Mouse (Mus musculus) stomach, embryonic 16.5 days (tissue): ENCODE measurements around the gene Dynlt1f. TPM values are rescaled to one million over a fixed set of nuclear protein-coding genes. Genes with fewer than 3 reads are reported as not detected.
"Not testable (repeated sequence)": the region's sequence is repeated elsewhere in the genome, so short reads cannot be mapped to it uniquely, and the experiment has no call there.

ENCODE experiments used
- ATAC-seq: fragments of 200-750 bp; cut with Nextera tagmentation; 2 replicates; pipeline ENCODE4 v1.8.0; 2017; ENCODE audit warnings: moderate number of reproducible peaks, moderate TSS enrichment; ENCODE audit not compliant: insufficient read depth, low FRiP score
- H3K27ac ChIP-seq: fragments of 300-500 bp; sonication (generic); 2 replicates; pipeline ENCODE4 v1.5.1; 2014; ENCODE audit warnings: low read length
- H3K27me3 ChIP-seq: fragments of 300-500 bp; sonication (generic); 2 replicates; pipeline ENCODE4 v1.6.1; 2014; ENCODE audit warnings: low read length, control low read depth, mixed read lengths; ENCODE audit not compliant: control insufficient read depth, insufficient read depth
- H3K36me3 ChIP-seq: fragments of 300-500 bp; sonication (generic); 2 replicates; pipeline ENCODE4 v1.6.1; 2014; ENCODE audit warnings: low read length; ENCODE audit not compliant: control insufficient read depth, insufficient read depth
- H3K4me1 ChIP-seq: fragments of 300-500 bp; sonication (generic); 2 replicates; pipeline ENCODE4 v1.6.1; 2014; ENCODE audit warnings: low read length, control low read depth, mixed read lengths; ENCODE audit not compliant: control insufficient read depth, insufficient read depth
- H3K4me2 ChIP-seq: fragments of 300-500 bp; sonication (generic); 2 replicates; pipeline ENCODE4 v1.6.1; 2014; ENCODE audit warnings: low read depth, low read length, mixed read lengths
- H3K4me3 ChIP-seq: fragments of 300-500 bp; sonication (generic); replicated peaks from 2 replicates; pipeline ENCODE4 v1.5.1; 2014; ENCODE audit warnings: mild to moderate bottlenecking, low read length
- H3K9ac ChIP-seq: fragments of 300-500 bp; sonication (generic); 2 replicates; pipeline ENCODE4 v1.6.1; 2014; ENCODE audit warnings: low read length
- H3K9me3 ChIP-seq: fragments of 300-500 bp; sonication (generic); replicated peaks from 2 replicates; pipeline ENCODE4 v1.6.1; 2016; ENCODE audit warnings: low read length, control low read depth; ENCODE audit not compliant: control insufficient read depth
- WGBS: fragments of 180-500 bp; shearing (Covaris S2); extraction: QIAGEN DNeasy Blood & Tissue Kit; methylation state at CpG from one replicate; pipeline ENCODE4 v1.1.7; 2014; 5-methylcytosine and 5-hydroxymethylcytosine counted together
- polyA plus RNA-seq: library from polyadenylated mRNA; unstranded; fragments of >200 nt; fragmentation: Nextera tagmentation; extraction: Ambion mirVana; gene quantifications from 2 replicates; pipeline ENCODE4 v1.2.1, GENCODE M21; 2015

Gene Dynlt1f
- polyA plus RNA-seq, 1 experiment from 2014 or later, result 215 TPM

DNA sequence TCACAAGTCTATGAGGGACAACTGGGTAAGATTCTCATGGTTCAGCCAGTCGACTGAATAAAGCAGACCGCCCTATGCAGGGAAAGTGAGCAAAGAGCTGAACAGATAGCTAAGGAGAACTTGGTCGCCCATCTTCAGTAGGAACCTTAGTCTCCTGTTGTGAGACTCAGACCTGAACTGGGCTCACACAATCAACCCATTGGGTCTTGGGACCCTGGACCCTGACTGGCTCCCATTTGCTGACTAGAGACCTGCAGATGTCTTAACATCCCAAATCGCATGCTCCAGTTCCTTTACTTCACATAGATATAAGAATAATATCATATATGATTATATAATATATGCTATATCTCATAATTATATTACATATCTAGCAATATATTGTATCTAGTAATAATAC, 18.3 kb downstream of the Dynlt1f start:
- H3K4me3 ChIP-seq, H3K4me2 ChIP-seq, H3K4me1 ChIP-seq, H3K27ac ChIP-seq, H3K9ac ChIP-seq, H3K27me3 ChIP-seq, H3K9me3 ChIP-seq, ATAC-seq, H3K36me3 ChIP-seq: not testable (repeated sequence)
- WGBS, result 100% methylated on average over 4 of the region's 4 CpGs

DNA sequence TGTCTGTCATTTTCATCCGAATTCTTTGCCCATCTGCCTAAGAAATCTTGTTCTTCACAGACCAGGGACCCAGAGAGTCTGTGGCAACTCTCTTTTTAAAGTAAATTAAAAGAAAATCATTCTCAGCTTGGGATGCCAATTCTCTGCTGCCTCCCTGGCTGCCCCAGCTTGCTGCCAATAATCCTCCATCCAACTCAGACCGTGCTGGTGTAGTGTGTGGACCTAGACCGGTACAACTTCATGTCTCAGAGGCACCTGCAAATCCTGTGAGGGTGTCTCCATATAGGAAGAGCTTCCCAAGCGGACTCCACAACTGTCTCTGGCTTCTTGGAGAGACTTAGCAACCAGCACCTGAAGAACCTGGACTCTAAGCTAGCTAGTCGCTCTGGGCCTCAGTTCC, 18.8 kb downstream of the Dynlt1f start:
- H3K27me3 ChIP-seq, result no peaks in the 10 kb centered on the region
- H3K4me1 ChIP-seq, result no peaks in the 10 kb centered on the region
- WGBS, result 79% methylated on average over 5 of the region's 5 CpGs

DNA sequence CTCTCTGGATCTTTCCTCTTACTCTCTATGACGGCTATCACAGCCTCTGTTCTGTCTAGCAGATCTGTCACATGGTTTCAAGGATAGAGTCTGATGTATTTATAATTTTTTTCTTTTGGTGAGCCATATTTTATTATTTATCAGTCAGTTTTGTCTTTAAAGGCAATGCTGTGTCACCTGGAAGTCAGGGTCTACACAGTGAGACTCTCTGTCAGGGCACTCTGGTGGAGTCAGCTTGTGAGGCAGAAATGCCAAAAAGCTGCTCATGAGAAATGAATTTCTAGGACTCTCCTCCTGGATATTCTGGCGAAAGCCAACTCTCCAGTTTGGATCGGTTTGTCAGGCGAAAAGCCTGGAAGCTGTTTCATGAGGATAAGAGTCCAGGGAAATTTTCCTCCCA, 19.9 kb downstream of the Dynlt1f start:
- H3K9ac ChIP-seq, H3K9me3 ChIP-seq, ATAC-seq, H3K27me3 ChIP-seq, H3K4me3 ChIP-seq, H3K27ac ChIP-seq, H3K36me3 ChIP-seq, H3K4me2 ChIP-seq, H3K4me1 ChIP-seq: not testable (repeated sequence)
- WGBS, result 77% methylated on average over 1 of the region's 4 CpGs

More for the DNA sequence above, 18.8 kb downstream of the Dynlt1f start:
- no peak overlapping the region for H3K4me3 ChIP-seq
- H3K36me3 ChIP-seq, result no peaks in the 10 kb centered on the region
- no peak overlapping the region for H3K27ac ChIP-seq
- H3K9me3 ChIP-seq, result no peaks in the 10 kb centered on the region
- ATAC-seq, result no peak
- no peak overlapping the region for H3K9ac ChIP-seq
- H3K4me2 ChIP-seq, result no peak overlapping the region

DNA sequence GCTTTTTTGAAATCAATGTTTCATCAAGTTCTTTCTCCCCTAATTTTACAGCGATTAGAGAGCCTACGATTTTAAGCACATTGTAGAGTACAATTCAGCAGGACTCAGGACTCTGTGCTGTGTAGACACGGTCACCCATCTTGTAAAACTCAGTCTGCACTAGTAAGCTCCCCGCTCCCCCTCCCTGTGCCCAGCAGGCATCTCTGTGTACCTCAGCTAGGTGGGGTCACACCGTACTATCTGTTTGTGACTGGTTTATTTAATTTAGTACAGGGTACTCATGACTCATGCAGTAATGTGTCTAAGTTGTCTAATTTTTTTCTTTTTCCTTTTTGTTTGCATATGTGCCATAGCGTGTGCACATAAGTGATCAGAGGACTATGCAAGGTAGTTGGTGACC, 22.9 kb downstream of the Dynlt1f start:
- 81% methylated on average over 5 of the region's 6 CpGs for WGBS
- not testable (repeated sequence) for ATAC-seq

DNA sequence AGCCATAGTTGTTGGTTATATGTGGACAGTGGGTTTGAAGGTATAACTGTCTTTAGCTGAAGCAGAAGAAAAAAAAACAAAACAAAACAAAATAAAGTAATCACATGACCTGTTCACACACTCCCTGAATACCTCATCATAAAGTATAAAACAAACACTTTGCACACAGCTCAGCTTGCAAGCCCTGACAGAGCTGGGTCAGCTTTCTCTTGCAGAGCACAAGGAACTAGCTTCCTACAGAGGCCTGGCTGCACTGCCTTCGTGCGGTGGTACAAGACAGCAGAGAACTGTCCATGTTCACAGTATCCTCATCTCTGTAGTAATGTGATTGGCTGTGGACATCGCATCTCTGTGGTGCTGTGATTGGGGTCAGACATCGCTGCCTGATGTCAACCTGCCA, 25.3 kb downstream of the Dynlt1f start:
- H3K9ac ChIP-seq, ATAC-seq, H3K4me3 ChIP-seq, H3K36me3 ChIP-seq, H3K27ac ChIP-seq, H3K4me2 ChIP-seq, H3K27me3 ChIP-seq, H3K9me3 ChIP-seq, H3K4me1 ChIP-seq: not testable (repeated sequence)
- WGBS, result 76% methylated on average over 4 of the region's 4 CpGs

More for the DNA sequence above, 22.9 kb downstream of the Dynlt1f start:
- not testable (repeated sequence) for H3K27me3 ChIP-seq, H3K4me1 ChIP-seq, H3K9ac ChIP-seq, H3K27ac ChIP-seq, H3K9me3 ChIP-seq, H3K4me3 ChIP-seq, H3K36me3 ChIP-seq, H3K4me2 ChIP-seq

DNA sequence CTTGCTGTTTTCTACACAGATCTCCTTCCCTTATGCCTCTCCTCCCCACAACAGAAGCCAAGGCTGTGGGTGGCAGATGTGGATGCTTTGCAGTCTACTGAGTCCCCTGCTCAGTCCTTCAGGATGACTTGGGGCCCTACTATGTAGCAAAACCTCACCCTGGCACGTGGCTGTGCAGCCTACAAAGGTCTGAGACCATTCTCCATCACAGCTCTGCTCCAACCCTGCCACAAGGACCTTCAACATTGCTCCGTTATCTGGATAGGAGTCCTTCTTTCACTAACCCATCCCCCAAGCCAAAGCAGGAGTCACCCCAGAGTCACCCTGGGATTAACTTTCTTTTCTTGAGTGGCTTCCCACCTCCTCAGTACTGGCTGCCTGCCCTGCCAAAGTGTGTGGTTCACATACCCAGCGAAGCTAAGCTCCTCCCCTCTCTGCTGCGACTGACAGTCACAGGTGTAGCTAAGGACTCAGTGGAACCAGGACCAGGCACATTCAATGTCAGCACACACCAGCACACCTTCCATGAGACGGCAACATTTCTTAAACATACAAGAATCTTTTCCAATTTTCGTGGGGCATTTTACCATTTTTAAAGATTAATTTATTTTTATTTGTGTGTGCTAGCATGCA, 30.7 kb downstream of the Dynlt1f start:
- not testable (repeated sequence) for H3K4me2 ChIP-seq, ATAC-seq, H3K27me3 ChIP-seq, H3K9me3 ChIP-seq, H3K9ac ChIP-seq, H3K4me1 ChIP-seq, H3K27ac ChIP-seq, H3K36me3 ChIP-seq, H3K4me3 ChIP-seq
- WGBS, result 60% methylated on average over 1 of the region's 6 CpGs

DNA sequence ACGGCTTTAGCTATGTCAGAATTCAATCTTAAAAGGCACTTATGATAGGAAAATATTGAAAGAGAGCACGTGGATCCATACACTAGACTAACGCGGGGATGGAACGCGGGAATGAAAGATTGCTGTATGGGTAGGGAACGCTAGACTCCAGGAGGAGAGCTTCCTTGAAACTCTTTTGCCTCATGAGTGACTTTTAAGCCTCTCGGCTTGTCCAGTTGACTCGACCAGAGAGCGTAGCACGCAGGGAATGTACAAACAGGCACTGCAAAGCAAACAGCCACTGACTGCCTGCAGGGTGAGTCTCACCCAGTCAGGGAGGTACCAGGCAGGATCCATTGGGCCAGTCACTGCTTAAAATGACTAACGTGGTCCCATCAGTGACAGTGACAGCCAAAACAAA, 33.7 kb downstream of the Dynlt1f start:
- H3K4me1 ChIP-seq, H3K9me3 ChIP-seq, H3K4me2 ChIP-seq, H3K4me3 ChIP-seq, H3K27me3 ChIP-seq, H3K36me3 ChIP-seq, H3K27ac ChIP-seq, H3K9ac ChIP-seq, ATAC-seq: not testable (repeated sequence)
- 85% methylated on average over 10 of the region's 12 CpGs for WGBS

DNA sequence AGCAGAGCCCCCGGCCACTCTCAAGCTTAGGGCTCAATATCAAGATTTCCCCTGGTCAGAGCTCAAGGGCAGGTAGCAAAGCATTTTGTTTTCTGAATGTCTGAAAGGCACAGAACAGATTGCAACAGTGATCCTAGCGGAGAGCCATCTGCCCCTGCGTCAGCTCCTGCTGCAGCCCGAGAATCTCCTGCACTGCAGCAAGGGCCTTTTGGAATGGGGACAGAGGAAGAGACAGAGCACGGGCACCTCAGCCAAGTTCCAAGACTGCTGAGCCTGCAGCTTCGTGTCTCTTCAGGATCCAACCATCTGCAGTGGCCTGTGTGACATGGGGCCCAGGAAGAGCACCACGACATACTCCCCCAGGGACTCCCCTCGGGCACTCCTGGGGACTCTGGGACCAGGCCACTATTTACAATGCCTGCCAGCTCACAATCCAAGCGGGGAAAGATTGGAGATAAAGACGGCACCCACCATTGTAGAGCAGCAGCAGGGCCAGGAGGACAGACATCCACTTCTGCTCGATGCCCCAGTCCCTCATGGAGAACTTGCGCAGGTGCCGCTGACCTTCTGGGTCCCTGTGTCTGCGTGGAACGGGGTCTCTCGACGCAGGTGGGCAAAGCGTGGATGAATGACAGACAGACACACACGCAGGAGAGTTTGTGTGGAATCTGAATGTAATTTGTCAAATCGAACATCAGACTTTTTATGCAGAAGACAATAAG, 34.8 kb downstream of the Dynlt1f start:
- H3K4me2 ChIP-seq, H3K4me1 ChIP-seq, H3K9ac ChIP-seq, H3K27me3 ChIP-seq, H3K4me3 ChIP-seq, H3K9me3 ChIP-seq, ATAC-seq, H3K36me3 ChIP-seq, H3K27ac ChIP-seq: not testable (repeated sequence)
- 80% methylated on average over 17 of the region's 20 CpGs for WGBS

DNA sequence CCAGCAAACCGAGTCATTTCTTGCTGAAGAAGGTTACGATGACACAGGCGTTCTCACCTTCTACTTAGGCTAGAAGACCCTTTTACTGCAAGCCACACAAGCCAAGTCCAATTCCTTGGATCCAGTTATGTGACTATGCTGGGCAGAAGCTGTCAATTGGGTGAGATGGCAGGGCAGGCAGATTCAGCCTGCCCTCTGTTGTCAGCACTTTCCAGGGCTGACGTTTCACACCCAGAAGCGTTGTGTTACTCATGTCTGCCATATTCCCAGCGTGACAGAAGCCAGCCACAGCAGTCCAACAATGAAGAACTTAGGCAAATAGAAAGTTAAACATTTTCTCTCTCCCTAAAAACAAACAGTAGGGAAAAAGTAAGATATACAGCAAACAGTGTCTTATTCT, 35.7 kb downstream of the Dynlt1f start:
- not testable (repeated sequence) for H3K9me3 ChIP-seq, ATAC-seq, H3K36me3 ChIP-seq, H3K9ac ChIP-seq, H3K4me1 ChIP-seq, H3K27me3 ChIP-seq, H3K27ac ChIP-seq, H3K4me3 ChIP-seq, H3K4me2 ChIP-seq
- whole genome bisulfite sequencing, result 61% methylated on average over 5 of the region's 6 CpGs
